Mouse (Mus musculus): Measurements from ENCODE around the gene Olfr1177-ps.

The Olfr1177-ps gene

DNA sequence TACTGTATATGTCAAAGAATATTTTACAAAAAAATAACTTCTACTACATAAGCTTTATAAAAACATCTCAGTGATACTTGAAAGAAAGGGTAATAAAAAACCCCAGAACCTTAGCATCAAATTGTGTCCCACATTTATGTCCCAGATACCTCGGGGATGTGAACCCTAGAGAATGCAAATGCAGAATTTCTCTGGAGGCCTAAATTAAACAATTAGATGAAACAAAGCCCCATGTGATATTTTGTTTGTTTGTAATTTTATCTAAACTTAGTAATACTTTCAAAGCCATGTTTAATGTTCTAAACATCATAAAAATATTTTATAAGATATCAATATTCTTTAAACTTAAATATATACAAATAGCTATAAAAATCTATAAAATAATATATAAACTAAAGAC lies at the start of gene Olfr1177-ps:
Gene Olfr1177-ps, minus strand, starts transcription at position 101 of the 400 bp plus-strand sequence.
- Histone ChIP-seq H3K27me3 (ENCODE audit: control insufficient read depth, insufficient read depth, low read length, poor library complexity, severe bottlenecking) (no peaks in the 10 kb centered on the region), H3K36me3 (ENCODE audit: control insufficient read depth, insufficient read depth, low read length, poor library complexity, severe bottlenecking) (no peaks in the 10 kb centered on the region)
- no peak for DNase-seq (ENCODE audit: low read depth, low spot score)

DNA sequence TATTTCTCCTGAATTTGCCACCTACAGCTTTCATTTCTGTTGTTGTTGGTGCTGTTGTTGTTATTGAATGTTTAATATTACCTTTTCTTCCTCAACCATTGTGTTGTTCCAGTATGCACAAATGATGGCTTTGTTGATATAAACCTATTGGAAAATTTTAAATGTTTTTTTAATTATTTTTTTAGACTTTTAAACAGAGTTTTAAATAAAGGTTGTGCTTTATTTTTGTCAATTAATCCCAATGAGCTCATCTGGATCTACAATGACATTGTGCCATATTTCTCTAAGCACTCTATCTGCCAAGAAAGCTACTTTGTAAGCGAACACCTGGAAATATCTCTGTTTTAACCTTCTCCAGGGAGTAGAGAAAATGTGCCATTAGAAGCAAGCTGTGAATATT lies 40.5 kb upstream of the Olfr1177-ps start, which contains the start of gene Olfr1178:
Gene Olfr1178, plus strand, starts transcription at position 301 of the 400 bp plus-strand sequence.
- DNase-seq (ENCODE audit: low read depth, low spot score), result no peak
- no peaks in the 10 kb centered on the region for H3K27me3 ChIP-seq (ENCODE audit: control insufficient read depth, insufficient read depth, low read length, poor library complexity, severe bottlenecking)
- no peaks in the 10 kb centered on the region for H3K36me3 ChIP-seq (ENCODE audit: control insufficient read depth, insufficient read depth, low read length, poor library complexity, severe bottlenecking)

DNA sequence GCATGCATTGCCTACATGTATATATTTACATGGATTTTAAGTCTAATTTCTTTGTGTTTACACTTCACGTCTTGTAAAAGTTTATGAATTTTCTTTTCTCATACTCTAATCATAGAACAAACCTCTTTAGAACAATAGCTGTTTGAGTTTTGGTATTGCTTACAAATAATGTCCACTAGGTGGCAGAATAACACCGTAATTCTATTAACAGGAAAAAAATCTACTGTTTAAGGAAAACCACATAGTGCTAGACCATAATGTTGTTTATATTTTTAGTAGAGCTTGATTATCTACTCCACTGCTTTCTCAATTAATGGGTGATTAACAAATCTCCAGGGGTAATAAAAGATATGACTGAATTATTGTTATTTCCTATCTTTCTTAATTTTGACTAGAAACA lies 10.0 kb upstream of the Olfr1177-ps start:
- Histone ChIP-seq H3K36me3 (ENCODE audit: control insufficient read depth, insufficient read depth, low read length, poor library complexity, severe bottlenecking) (no peaks in the 10 kb centered on the region), H3K27me3 (ENCODE audit: control insufficient read depth, insufficient read depth, low read length, poor library complexity, severe bottlenecking) (no peaks in the 10 kb centered on the region)
- DNase-seq (ENCODE audit: low read depth, low spot score), result peak; percentile 9

DNA sequence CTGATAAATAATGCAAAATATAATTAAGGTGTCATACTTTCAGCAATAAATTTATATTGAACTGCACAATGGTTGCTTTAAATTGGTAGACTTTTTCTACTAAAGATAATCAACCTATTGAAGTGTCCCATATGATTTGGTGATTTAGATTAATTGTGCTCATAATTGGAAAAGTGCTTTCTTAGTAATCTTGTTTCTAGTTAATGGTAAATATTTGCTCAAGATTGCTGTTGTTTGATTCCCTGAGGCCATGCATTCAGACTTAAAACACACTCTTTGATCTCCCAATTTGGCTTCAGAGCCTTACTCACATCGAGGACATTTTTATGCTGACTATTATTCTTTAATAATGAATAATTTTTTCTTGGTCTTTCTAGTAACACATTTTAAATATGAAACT lies 9.9 kb downstream of the Olfr1177-ps start, which contains the start of gene Olfr1176:
Gene Olfr1176, plus strand, starts transcription at position 301 of the 400 bp plus-strand sequence.
- H3K36me3 ChIP-seq (ENCODE audit: control insufficient read depth, insufficient read depth, low read length, poor library complexity, severe bottlenecking), result no peaks in the 10 kb centered on the region
- no peak for DNase-seq (ENCODE audit: low read depth, low spot score)
- no peaks in the 10 kb centered on the region for H3K27me3 ChIP-seq (ENCODE audit: control insufficient read depth, insufficient read depth, low read length, poor library complexity, severe bottlenecking)

DNA sequence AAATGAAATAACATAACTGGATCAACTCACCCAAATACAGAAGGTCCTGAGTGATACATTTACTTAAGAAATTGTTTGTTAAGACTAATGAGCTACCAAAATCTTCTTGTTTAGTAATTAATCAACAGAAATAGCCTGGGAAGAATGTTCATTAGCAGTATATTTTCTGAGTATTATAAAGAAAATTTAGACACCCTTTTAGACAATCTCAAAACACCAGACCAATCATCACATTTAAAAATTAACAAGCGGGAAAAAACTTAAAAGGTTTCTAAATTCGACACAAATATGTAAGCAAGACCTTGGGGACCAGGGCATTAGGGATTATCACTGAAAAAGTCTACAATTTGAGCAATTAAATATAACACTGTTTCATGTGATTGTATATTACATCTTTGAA lies 19.2 kb downstream of the Olfr1177-ps start, which contains the start of gene Olfr1175-ps:
Gene Olfr1175-ps, minus strand, starts transcription at position 101 of the 400 bp plus-strand sequence.
- Histone ChIP-seq H3K27me3 (ENCODE audit: control insufficient read depth, insufficient read depth, low read length, poor library complexity, severe bottlenecking) (no peaks in the 10 kb centered on the region), H3K36me3 (ENCODE audit: control insufficient read depth, insufficient read depth, low read length, poor library complexity, severe bottlenecking) (no peaks in the 10 kb centered on the region)
- DNase-seq (ENCODE audit: low read depth, low spot score), result no peak

DNA sequence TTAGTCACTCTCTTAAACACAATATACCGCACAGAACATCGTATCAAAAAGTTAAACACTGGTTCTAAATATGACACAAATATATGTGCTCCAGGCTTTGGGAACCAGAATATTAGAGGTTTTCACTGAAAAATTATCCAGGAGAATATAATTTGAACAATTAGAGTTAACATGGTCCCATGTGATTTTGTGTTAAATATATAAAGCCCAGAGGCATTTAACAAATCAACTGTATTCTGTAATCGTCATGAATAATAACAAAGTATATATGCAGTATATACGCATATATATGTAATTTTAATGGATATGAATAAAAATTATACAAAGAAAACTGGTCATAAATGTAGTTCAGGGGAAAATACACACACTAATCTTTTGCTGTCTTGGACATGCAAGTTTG lies 31.3 kb downstream of the Olfr1177-ps start, which contains the start of gene Olfr1174-ps:
Gene Olfr1174-ps, minus strand, starts transcription at position 101 of the 400 bp plus-strand sequence.
- Histone ChIP-seq H3K27me3 (ENCODE audit: control insufficient read depth, insufficient read depth, low read length, poor library complexity, severe bottlenecking) (no peaks in the 10 kb centered on the region), H3K36me3 (ENCODE audit: control insufficient read depth, insufficient read depth, low read length, poor library complexity, severe bottlenecking) (no peaks in the 10 kb centered on the region)
- DNase-seq (ENCODE audit: low read depth, low spot score), result no peak
